ENCODE assay signal across 8 mouse cellular contexts in the genomic region with DNA sequence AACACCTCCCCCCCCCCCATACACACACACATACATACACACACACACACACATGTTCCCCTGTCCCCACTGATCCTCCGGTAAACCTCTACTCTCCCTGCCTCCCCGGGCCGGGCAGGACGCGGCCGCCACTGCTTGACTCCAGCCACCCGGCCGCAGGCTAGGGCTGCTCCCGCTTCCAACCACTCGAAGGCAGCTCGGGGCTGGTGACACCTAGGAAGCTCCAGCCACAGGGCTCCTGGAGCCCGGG. TPM values are rescaled to one million over a fixed set of nuclear protein-coding genes. Genes with fewer than 3 reads are reported as not detected.
DNase-seq lines count a peak whose midpoint lies in the region; ATAC-seq lines count a peak whose summit lies in the region.

No protein-coding gene starts in this region.

- DNase-seq in kidney, adult 11 months: no peak
- DNase-seq in embryo, embryonic 11 days: peak; percentile 65
- DNase-seq in mesoderm, embryonic 11.5 days (ENCODE audit: low read depth, low spot score): peak; percentile 43
- DNase-seq in spleen, adult 18-20 months: no peak
- no peak for DNase-seq in urinary bladder, postnatal 36 days (ENCODE audit: low spot score in 2 of 2)
- DNase-seq in spleen, postnatal 36 days (ENCODE audit: low spot score in 2 of 2): no peak

- H3K27me3 ChIP-seq in kidney, embryonic 15.5 days: peaks cover 32% of the 10 kb centered on the region
- peaks cover 4% of the 10 kb centered on the region; the same call in 1 of the 2 replicates for H3K27me3 ChIP-seq in hindbrain, embryonic 13.5 days

- H3K27ac ChIP-seq in kidney, embryonic 15.5 days: peak overlapping the region; percentile 96
- peak overlapping the region; percentile 100 for H3K27ac ChIP-seq in hindbrain, embryonic 13.5 days

- peaks cover 45% of the 10 kb centered on the region for H3K4me1 ChIP-seq in kidney, embryonic 15.5 days
- peaks cover 52% of the 10 kb centered on the region for H3K4me1 ChIP-seq in hindbrain, embryonic 13.5 days (replicated peaks)

- peak overlapping the region; percentile 89 for H3K9ac ChIP-seq in kidney, embryonic 15.5 days
- peak overlapping the region; percentile 99 for H3K9ac ChIP-seq in hindbrain, embryonic 13.5 days

- ATAC-seq in kidney, embryonic 15.5 days (replicated peaks; ENCODE audit: low FRiP score): peak; percentile 59
- peak; percentile 43 for ATAC-seq in hindbrain, embryonic 13.5 days (ENCODE audit: low FRiP score)

- H3K36me3 ChIP-seq in kidney, embryonic 15.5 days: no peaks in the 10 kb centered on the region
- no peaks in the 10 kb centered on the region for H3K36me3 ChIP-seq in hindbrain, embryonic 13.5 days

- no peaks in the 10 kb centered on the region for H3K9me3 ChIP-seq in kidney, embryonic 15.5 days (replicated peaks)
- H3K9me3 ChIP-seq in hindbrain, embryonic 13.5 days: no peaks in the 10 kb centered on the region

- under 1% methylated on average over 12 of the region's 12 CpGs for WGBS in kidney, embryonic 15.5 days
- under 1% methylated on average over 12 of the region's 12 CpGs for WGBS in hindbrain, embryonic 13.5 days

- peak overlapping the region; percentile 95 for H3K4me2 ChIP-seq in kidney, embryonic 15.5 days
- H3K4me2 ChIP-seq in hindbrain, embryonic 13.5 days: peak overlapping the region; percentile 70

- H3K4me3 ChIP-seq in kidney, embryonic 15.5 days (replicated peaks): peak overlapping the region; percentile 75
- H3K4me3 ChIP-seq in hindbrain, embryonic 13.5 days: peak overlapping the region; percentile 88

RNA-seq across cellular contexts. Expression of a gene that starts 0.9 kb away (rescaled TPM):
- 9.6 and 11.2 TPM in 2 replicates for polyA plus RNA-seq in kidney, embryonic 15.5 days (2015; fragmentation: Nextera tagmentation; extraction: Ambion mirVana)
- polyA plus RNA-seq in hindbrain, embryonic 13.5 days (2015; fragmentation: Nextera tagmentation; extraction: Ambion mirVana): 39.5 and 44.7 TPM in 2 replicates

Comparison
In these comparisons a context has a peak if more than half of its experiments do, and no peak if none do; other contexts are left out.
1. DNase-seq: peak in embryo, embryonic 11 days (single experiment) and mesoderm, embryonic 11.5 days (single experiment); none in kidney, adult 11 months (single experiment), spleen, adult 18-20 months (0 of 2), urinary bladder, postnatal 36 days (0 of 2) and spleen, postnatal 36 days (0 of 2).